Mouse (Mus musculus) embryonic facial prominence, embryonic 13.5 days (tissue): ENCODE results near the gene Rnf43. TPM values are rescaled to one million over a fixed set of nuclear protein-coding genes. Genes with fewer than 3 reads are reported as not detected.

Experiments
- ATAC-seq: fragments of 200-750 bp; cut with Nextera tagmentation; 2 replicates; pipeline ENCODE4 v1.8.0; 2017; ENCODE audit warnings: low read depth; ENCODE audit not compliant: insufficient number of reproducible peaks, insufficient read depth, low FRiP score, low TSS enrichment
- H3K27ac ChIP-seq: fragments of 300-500 bp; sonication (generic); 2 replicates; pipeline ENCODE4 v1.5.1; 2015; ENCODE audit warnings: moderate library complexity, mild to moderate bottlenecking, inconsistent platforms
- H3K27me3 ChIP-seq: fragments of 300-500 bp; sonication (generic); 2 replicates; pipeline ENCODE4 v1.6.1; 2015; ENCODE audit warnings: mild to moderate bottlenecking, inconsistent platforms
- H3K36me3 ChIP-seq: fragments of 300-500 bp; sonication (generic); 2 replicates; pipeline ENCODE4 v1.6.1; 2015; ENCODE audit warnings: mild to moderate bottlenecking, inconsistent platforms
- H3K4me1 ChIP-seq: fragments of 300-500 bp; sonication (generic); 2 replicates; pipeline ENCODE4 v1.6.1; 2015; ENCODE audit warnings: inconsistent platforms
- H3K4me2 ChIP-seq: fragments of 300-500 bp; sonication (generic); 2 replicates; pipeline ENCODE4 v1.6.1; 2015; ENCODE audit warnings: moderate library complexity, mild to moderate bottlenecking, inconsistent platforms
- H3K4me3 ChIP-seq: fragments of 300-500 bp; sonication (generic); 2 replicates; pipeline ENCODE4 v1.5.1; 2015; ENCODE audit warnings: mild to moderate bottlenecking, inconsistent platforms
- H3K9ac ChIP-seq: fragments of 300-500 bp; sonication (generic); 2 replicates; pipeline ENCODE4 v1.6.1; 2015; ENCODE audit warnings: mild to moderate bottlenecking, inconsistent platforms
- H3K9me3 ChIP-seq: fragments of 300-500 bp; sonication (generic); 2 replicates; pipeline ENCODE4 v1.6.1; 2016; ENCODE audit warnings: inconsistent platforms
- WGBS: fragments of 180-500 bp; shearing (Covaris S2); methylation state at CpG from one replicate; pipeline ENCODE4 v1.1.7; 2015; ENCODE audit warnings: mixed read lengths; 5-methylcytosine and 5-hydroxymethylcytosine counted together
- polyA plus RNA-seq: library from polyadenylated mRNA; unstranded; fragments of >200 nt; fragmentation: Nextera tagmentation; extraction: Ambion mirVana; gene quantifications from 2 replicates; pipeline ENCODE4 v1.2.1, GENCODE M21; 2015

The Rnf43 gene
- 7.1 and 8.7 TPM in 2 replicates for polyA plus RNA-seq

DNA sequence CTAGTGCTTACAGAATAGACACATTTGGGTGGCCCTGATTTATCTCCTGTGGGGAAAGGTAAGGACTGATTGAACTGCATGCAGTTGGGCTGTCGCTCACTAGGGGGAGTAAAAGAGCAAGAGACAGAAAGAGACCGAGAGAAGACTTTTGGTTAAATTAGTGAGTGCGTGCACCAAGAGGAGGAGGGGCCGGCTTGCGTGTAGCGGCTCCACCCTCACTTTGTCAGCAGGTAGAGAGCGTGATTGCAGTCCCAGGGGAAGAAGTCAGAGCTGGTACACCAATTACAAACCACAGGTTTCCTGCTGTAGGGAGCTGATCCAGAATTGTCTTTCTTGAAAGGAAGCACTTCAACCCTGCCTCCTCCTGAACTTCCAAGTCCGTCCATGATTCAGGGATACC lies at the start of gene Rnf43:
Gene Rnf43 (plus strand): TSS at position 316 of the 400 bp plus-strand sequence.
- WGBS, result under 1% methylated on average over 8 of the region's 8 CpGs
- Histone ChIP-seq H3K27ac (peak within 1 kb of the TSS; percentile 28; the same call in 1 of the 2 replicates), H3K9me3 (no peaks in the 10 kb centered on the region), H3K36me3 (no peaks in the 10 kb centered on the region), H3K4me1 (no peaks in the 10 kb centered on the region), H3K4me2 (peak within 1 kb of the TSS; percentile 65), H3K9ac (peak within 1 kb of the TSS; percentile 67), H3K27me3 (peaks cover 10% of the 10 kb centered on the region), H3K4me3 (peak within 1 kb of the TSS; percentile 46)
- ATAC-seq, result peak; percentile 75; the same call in 1 of the 2 replicates

DNA sequence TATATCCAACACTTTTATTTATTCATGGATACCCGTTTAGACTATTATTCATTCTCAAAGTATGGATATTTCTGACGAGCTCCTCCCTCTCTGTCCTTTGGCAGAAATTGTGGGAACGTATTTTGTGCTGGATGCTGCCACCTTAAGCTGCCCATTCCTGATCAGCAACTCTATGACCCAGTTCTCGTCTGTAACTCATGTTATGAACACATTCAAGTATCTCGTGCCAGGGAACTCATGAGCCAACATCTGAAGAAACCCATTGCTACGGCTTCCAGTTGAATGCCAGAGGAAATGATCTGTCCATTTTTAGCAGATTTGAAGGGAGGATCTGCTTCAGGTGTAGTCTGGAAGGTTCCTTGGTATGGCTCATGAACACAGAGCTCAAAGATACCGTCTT lies 48.5 kb upstream of the Rnf43 start:
- Histone ChIP-seq H3K4me2 (no peak overlapping the region), H3K27me3 (no peaks in the 10 kb centered on the region), H3K36me3 (peaks cover 95% of the 10 kb centered on the region), H3K4me1 (no peaks in the 10 kb centered on the region), H3K4me3 (no peak overlapping the region), H3K27ac (no peak overlapping the region), H3K9me3 (no peaks in the 10 kb centered on the region), H3K9ac (no peak overlapping the region)
- ATAC-seq, result no peak
- 93% methylated on average over 7 of the region's 7 CpGs for WGBS

DNA sequence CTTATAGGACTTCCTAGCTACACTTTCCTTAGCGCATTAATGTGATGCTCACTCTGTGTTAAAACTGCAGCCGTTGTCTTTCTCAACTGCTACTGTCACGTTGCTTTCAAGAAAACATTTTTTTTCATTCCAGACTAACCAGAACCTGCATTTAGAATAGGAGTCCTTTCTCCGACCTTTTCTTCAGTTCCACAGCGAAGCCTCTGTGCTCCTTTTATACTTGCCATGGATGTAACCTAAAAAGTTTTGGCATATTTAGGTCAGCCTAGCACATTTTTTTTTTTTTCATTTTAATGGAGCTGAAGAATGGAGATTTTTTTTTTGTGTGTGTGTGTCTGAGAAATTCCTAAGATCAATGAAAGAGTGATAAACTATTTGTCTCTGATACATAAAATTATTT lies 47.0 kb upstream of the Rnf43 start:
- ATAC-seq, result no peak
- Histone ChIP-seq H3K9ac (no peak overlapping the region), H3K4me1 (no peaks in the 10 kb centered on the region), H3K4me3 (no peak overlapping the region), H3K9me3 (no peaks in the 10 kb centered on the region), H3K36me3 (peaks cover 80% of the 10 kb centered on the region), H3K27me3 (no peaks in the 10 kb centered on the region), H3K4me2 (no peak overlapping the region), H3K27ac (no peak overlapping the region)
- WGBS, result 92% methylated on average over 5 of the region's 5 CpGs

DNA sequence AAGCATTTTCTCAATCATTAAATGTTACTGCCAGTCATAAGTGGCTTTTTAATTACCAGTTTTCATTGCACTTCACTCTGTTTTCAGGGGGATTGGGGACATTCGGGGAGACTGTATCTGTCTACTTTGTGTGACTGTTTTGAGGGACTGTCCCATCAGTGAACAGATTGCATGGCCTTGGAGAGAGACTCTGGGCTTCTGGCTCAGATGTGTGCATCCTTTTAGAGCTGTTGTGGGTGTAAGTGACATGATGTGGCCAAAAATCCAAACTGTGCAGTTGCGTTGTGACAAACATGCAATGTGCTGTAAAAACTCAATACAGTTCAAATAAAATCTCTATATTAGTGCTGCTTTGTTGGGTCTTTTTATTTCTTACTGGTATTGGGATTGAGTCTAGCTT lies 46.6 kb upstream of the Rnf43 start:
- no peak for ATAC-seq
- Histone ChIP-seq H3K9ac (no peak overlapping the region), H3K4me3 (no peak overlapping the region), H3K4me2 (no peak overlapping the region), H3K27me3 (no peaks in the 10 kb centered on the region), H3K36me3 (peaks cover 76% of the 10 kb centered on the region), H3K4me1 (no peaks in the 10 kb centered on the region), H3K9me3 (no peaks in the 10 kb centered on the region), H3K27ac (no peak overlapping the region)
- 98% methylated on average over 2 of the region's 2 CpGs for WGBS

DNA sequence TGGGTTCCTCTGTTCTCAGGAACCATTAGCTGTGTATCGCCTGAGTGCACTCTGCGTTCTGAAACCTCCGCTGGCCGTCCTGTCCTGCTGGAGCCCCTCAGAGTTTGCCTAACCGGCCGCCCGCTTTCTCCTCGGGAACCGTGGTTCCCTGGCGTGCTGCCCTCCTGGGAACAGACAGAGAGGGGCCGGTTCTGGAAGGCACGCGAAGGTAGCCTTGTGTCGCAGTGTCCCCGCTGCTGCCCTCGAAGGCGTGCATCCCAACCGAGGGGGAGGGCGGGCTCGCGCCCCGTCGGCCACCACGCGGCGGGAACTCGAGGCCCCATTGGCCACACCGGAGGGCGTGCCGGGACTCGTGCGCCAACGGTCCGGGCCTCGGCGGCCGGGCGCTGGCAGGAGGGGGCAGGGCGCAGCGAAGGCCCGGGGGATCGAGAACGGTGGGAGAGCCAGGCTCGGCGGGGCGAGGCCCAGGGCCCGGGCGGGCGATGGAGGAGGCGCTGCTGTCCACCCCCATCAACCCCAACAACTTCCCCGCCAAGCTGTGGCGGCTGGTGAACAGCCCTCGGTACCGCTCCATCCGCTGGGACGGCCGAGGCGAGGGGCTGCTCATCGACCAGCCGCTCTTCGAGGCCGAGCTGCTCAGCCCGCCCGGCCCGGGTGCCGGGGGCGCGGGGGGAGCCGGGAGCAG lies 45.6 kb upstream of the Rnf43 start, which contains the start of gene Hsf5:
Gene Hsf5 (plus strand): TSS at position 375 of the 685 bp plus-strand sequence.
- ATAC-seq, result no peak
- WGBS, result 89% methylated on average over 64 of the region's 69 CpGs
- H3K9ac ChIP-seq, result no peak within 1 kb of the TSS
- H3K27ac ChIP-seq, result no peak within 1 kb of the TSS
- peaks cover 66% of the 10 kb centered on the region for H3K36me3 ChIP-seq
- H3K4me2 ChIP-seq, result no peak within 1 kb of the TSS
- H3K27me3 ChIP-seq, result no peaks in the 10 kb centered on the region
- H3K9me3 ChIP-seq, result no peaks in the 10 kb centered on the region
- no peak within 1 kb of the TSS for H3K4me3 ChIP-seq
- no peaks in the 10 kb centered on the region for H3K4me1 ChIP-seq

DNA sequence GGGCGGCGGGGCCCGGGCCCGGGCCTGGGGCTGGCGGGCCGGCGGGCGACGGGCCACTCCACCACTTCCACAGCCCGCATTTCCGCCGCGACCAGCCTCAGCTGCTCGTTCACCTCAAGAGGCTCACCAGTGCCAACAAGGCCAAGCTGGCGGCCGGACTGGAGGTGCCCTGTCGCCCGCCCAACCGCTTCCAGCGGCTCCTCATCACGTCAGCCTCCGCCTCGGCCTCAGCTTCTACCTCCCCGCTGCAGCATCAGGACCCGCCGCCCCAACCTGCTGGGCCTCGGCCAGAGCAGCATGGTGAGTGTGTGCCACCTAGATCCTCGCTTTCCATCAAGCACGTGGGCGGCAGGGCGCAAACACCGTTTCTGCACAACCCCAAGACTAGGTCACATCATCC lies 44.9 kb upstream of the Rnf43 start:
- ATAC-seq, result no peak
- Histone ChIP-seq H3K9ac (no peak overlapping the region), H3K27me3 (no peaks in the 10 kb centered on the region), H3K4me2 (no peak overlapping the region), H3K36me3 (peaks cover 61% of the 10 kb centered on the region), H3K27ac (no peak overlapping the region), H3K4me1 (no peaks in the 10 kb centered on the region), H3K4me3 (no peak overlapping the region), H3K9me3 (no peaks in the 10 kb centered on the region)
- 95% methylated on average over 32 of the region's 32 CpGs for WGBS

DNA sequence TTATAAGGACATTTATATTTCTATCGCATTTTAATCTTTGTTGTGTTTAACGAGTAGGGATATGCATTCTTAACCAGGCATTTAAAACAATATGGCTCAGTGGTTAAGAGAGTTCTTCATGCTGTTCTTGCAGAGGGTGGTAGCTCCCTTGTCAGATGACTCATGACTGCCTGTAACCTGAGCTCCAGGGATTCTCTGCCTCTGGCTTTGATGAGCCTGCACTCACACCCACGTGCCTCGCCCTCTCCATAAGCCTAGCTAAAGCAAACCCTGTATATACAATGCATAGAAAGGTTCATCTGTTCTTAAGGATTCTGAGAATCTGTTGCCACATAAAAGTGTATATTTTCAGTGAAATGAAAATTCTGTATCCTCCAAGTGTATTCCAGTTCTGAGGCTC lies 39.4 kb upstream of the Rnf43 start:
- Histone ChIP-seq H3K4me1 (no peaks in the 10 kb centered on the region), H3K36me3 (peaks cover 44% of the 10 kb centered on the region), H3K27ac (no peak overlapping the region), H3K27me3 (no peaks in the 10 kb centered on the region), H3K4me2 (no peak overlapping the region), H3K9me3 (no peaks in the 10 kb centered on the region), H3K9ac (no peak overlapping the region), H3K4me3 (no peak overlapping the region)
- 65% methylated on average over 4 of the region's 4 CpGs for WGBS
- no peak for ATAC-seq

DNA sequence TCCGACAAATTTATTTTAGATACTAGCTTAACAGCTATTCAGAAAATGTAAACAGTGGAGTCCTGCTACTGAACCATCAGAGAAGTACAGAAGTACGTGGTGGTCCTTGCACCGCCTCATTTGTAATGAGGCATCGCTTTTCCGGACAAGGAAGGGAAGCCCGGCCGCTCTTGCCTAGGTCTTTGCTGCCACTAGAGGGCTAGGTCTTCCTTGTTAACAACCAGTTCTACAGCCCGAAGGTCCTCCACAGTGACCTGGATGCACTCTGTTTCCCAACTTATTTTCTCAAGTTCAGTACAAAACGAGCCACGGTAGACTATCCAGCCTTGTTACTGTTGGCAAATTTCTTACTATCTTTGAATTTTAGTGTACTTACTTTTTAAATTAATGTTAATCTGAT lies 32.7 kb upstream of the Rnf43 start:
- 0 out of 2 replicates have a peak, but pooled peaks cover 16% of the 10 kb centered on the region for H3K36me3 ChIP-seq
- no peak overlapping the region for H3K4me3 ChIP-seq
- no peak overlapping the region for H3K4me2 ChIP-seq
- no peak overlapping the region for H3K9ac ChIP-seq
- no peak overlapping the region for H3K27ac ChIP-seq
- 36% methylated on average over 10 of the region's 10 CpGs for WGBS
- H3K9me3 ChIP-seq, result no peaks in the 10 kb centered on the region
- H3K4me1 ChIP-seq, result 0 out of 2 replicates have a peak, but pooled peaks cover 4% of the 10 kb centered on the region
- no peaks in the 10 kb centered on the region for H3K27me3 ChIP-seq
- ATAC-seq, result no peak

DNA sequence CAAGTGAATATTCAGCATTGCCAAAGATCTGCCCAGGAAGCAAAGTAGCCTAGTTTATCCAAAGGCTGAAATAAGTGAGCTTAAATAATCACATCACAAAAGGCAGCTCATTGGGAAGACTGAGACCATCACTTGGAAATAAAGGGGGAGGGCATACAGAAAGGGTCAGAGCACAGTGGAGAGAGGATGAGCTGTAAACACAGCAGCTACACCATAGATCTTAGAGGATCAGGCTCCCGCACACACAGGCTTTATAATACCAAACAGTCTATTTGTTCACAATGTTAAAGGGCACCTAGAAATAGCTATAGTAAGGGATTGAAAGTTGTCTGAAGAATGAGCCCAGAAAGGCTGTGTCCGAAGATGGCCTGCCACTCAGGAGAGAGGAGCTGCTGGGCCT lies 23.7 kb upstream of the Rnf43 start:
- Histone ChIP-seq H3K4me1 (peaks cover 11% of the 10 kb centered on the region), H3K4me3 (peak overlapping the region; percentile 52), H3K27me3 (no peaks in the 10 kb centered on the region), H3K4me2 (peak overlapping the region; percentile 78), H3K27ac (no peak overlapping the region), H3K9me3 (no peaks in the 10 kb centered on the region), H3K36me3 (no peaks in the 10 kb centered on the region; the same call in 1 of the 2 replicates), H3K9ac (peak overlapping the region; percentile 81)
- ATAC-seq, result no peak
- 15% methylated on average over 2 of the region's 2 CpGs for WGBS

DNA sequence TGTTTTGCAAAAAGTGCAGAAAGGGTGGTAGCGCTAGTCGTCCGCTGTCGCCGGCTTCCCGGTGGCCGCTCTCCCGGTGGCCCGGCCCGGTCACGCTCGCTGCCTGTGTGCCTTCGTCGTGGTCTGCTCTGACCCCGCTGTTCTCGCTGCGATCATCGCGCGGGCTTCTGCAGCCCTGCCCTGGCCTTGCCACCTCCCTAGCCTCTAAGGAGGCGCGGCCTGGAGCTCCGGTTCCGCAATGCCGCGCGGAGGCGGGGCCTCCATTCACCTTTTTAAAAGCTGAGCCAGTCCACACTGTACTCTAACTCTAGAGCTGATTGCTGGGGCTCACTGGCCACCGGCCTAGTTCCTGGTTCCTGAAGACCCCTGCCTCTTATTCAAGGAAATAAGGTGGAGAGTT lies 23.3 kb upstream of the Rnf43 start:
- peak; percentile 52; the same call in 1 of the 2 replicates for ATAC-seq
- Histone ChIP-seq H3K4me2 (peak overlapping the region; percentile 78), H3K27me3 (no peaks in the 10 kb centered on the region), H3K4me3 (peak overlapping the region; percentile 52), H3K27ac (no peak overlapping the region), H3K9ac (peak overlapping the region; percentile 81), H3K36me3 (no peaks in the 10 kb centered on the region; the same call in 1 of the 2 replicates), H3K9me3 (no peaks in the 10 kb centered on the region), H3K4me1 (peaks cover 11% of the 10 kb centered on the region)
- WGBS, result 1% methylated on average over 29 of the region's 29 CpGs

DNA sequence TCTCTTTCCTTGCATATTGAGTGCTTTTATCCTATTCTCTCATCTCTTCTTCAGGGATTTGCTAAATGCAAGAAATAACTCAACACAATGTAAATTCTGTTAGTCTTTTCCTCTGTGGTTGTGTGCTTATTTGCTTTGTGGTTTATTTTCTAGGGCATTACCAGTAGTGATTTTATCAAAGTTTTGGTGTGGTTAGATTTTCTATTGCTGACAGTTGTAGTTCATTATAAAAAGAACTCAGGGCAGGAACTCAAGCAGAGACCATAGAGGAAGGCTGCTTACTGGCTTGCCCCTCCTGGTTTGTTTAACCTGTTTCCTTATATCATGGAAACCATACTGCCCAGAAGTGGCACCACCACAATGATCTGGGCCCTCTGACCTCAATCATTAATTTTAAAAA lies 19.7 kb upstream of the Rnf43 start:
- H3K27me3 ChIP-seq, result no peaks in the 10 kb centered on the region
- H3K9ac ChIP-seq, result no peak overlapping the region
- H3K27ac ChIP-seq, result no peak overlapping the region
- no peaks in the 10 kb centered on the region for H3K36me3 ChIP-seq
- peaks cover 11% of the 10 kb centered on the region for H3K4me1 ChIP-seq
- H3K9me3 ChIP-seq, result no peaks in the 10 kb centered on the region
- no peak for ATAC-seq
- no peak overlapping the region for H3K4me3 ChIP-seq
- no peak overlapping the region for H3K4me2 ChIP-seq

DNA sequence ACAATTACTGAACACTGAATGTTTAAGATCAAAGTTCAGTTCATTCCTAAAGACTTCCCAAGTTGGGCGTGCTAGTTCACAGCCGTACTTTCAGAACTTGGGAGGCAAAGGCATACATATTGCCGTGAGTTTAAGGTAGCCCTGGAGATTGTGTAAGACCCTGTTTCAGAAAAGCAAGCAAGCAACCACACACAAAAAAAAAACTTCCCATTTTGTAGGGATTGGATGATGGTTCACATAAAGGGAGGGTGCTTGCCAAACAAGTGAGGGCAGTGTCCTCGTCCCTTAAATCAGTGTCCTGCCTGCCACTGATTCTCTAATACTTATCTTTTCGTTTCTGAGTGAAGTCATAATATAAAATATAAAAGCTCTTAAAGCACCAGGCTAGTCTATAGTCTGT lies 7.8 kb upstream of the Rnf43 start:
- no peaks in the 10 kb centered on the region for H3K4me1 ChIP-seq
- H3K9me3 ChIP-seq, result no peaks in the 10 kb centered on the region
- H3K4me2 ChIP-seq, result no peak overlapping the region
- no peak for ATAC-seq
- H3K9ac ChIP-seq, result no peak overlapping the region
- WGBS, result 80% methylated on average over 5 of the region's 5 CpGs
- no peaks in the 10 kb centered on the region for H3K27me3 ChIP-seq
- H3K27ac ChIP-seq, result no peak overlapping the region
- H3K36me3 ChIP-seq, result no peaks in the 10 kb centered on the region
- no peak overlapping the region for H3K4me3 ChIP-seq
